Mouse (Mus musculus) stomach, postnatal 0 days (tissue): Measurements from ENCODE around the gene Dner.

ENCODE experiments used
- CTCF ChIP-seq: IDR thresholded peaks from 2 replicates; pipeline ENCODE4 v1.5.1; 2016; ENCODE audit warnings: antibody characterized with exemption, low read depth, mild to moderate bottlenecking, moderate library complexity
- EP300 ChIP-seq: optimal IDR thresholded peaks from 2 replicates; pipeline ENCODE3; 2016; ENCODE audit warnings: antibody characterized with exemption

- TF ChIP-seq CTCF (no peak), EP300 (no peak)
Observed at GRCm38 (mm10) chr1:84399671-84400070, 296.4 kb downstream of the Dner start.
